Mouse (Mus musculus) MEL (cell line): ENCODE data around the gene Arl5b. TPM values are rescaled to one million over a fixed set of nuclear protein-coding genes. Genes with fewer than 3 reads are reported as not detected.

Experiments
- POLR2AphosphoS2 ChIP-seq: IDR thresholded peaks from 2 replicates; pipeline ENCODE4 v1.6.1; 2011; ENCODE audit warnings: low read length, improper control_type of control experiment
- ZKSCAN1 ChIP-seq: IDR thresholded peaks from 2 replicates; pipeline ENCODE4 v1.6.1; 2012; ENCODE audit warnings: low read depth, mild to moderate bottlenecking, inconsistent platforms, low read length, improper control_type of control experiment, moderate library complexity
- polyA plus RNA-seq, 2 experiments: library from polyadenylated mRNA; stranded (reverse) in 1 of 2; unstranded in 1 of 2; fragments of >175 nt in 1 of 2; fragments of >200 nt in 1 of 2; gene quantifications; 2 replicates each; pipeline versions ENCODE4 v1.2.1 to v1.2.4; 2012; ENCODE audit warnings: low replicate concordance in 2 of 2, low read depth in 1 of 2; ENCODE audit not compliant: insufficient read length in 2 of 2, insufficient read depth in 1 of 2, missing spikeins in 1 of 2
- total RNA-seq: library from RNA; depleted of rRNA; stranded (reverse); fragments of 300-350 nt; gene quantifications from 2 replicates; pipeline ENCODE4 v1.2.3, GENCODE M21; 2012; rRNA removed

The Arl5b gene
- total and polyA plus RNA-seq, 3 experiments, result 10.6 to 10.7 TPM; not detected in 1

DNA sequence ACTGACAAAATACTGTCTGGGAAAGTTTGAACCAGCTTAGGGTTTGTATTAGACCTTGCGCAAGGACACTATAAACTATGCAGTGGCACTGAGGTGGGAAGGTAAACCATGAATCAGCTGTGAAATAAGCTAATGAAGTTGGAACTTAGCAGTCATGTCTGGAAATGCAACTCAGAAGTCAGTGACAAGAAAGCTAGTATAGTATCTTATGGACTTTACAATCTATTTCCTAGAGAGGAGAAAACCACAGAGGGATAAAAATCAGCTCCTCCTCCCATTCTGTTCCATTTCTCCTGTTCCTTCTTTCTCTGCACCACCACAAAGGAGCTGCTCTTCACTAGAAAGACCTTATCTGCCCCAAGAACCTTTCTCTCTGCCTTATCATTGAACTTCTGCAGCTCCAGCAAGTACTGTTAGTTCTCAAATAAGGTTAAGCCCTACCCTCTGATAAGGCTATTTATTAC is 72.1 kb downstream of the Arl5b start (continued):
- TF ChIP-seq ZKSCAN1, result no peak
- TF ChIP-seq POLR2AphosphoS2, result no peak

Other genes with a start within 250 kb of the Arl5b start
- 4.2 and 5.4 TPM in 2 replicates for gene Nsun6, start 5.7 kb downstream of the Arl5b start, total RNA-seq
- 1 to 10 TPM in 1 of 2 experiments, not detected in 1; 6.3 TPM for gene Nsun6, start 5.7 kb downstream of the Arl5b start, polyA plus RNA-seq